Mouse (Mus musculus) thymus, postnatal 36 days (tissue): Measurements from ENCODE around the gene Ebf4.

Experiments used
- DNase-seq, 2 experiments: peaks; one replicate each; pipeline ENCODE4 v3.0.0; 2022; ENCODE audit warnings: mixed read lengths in 2 of 2

The Ebf4 gene

DNA sequence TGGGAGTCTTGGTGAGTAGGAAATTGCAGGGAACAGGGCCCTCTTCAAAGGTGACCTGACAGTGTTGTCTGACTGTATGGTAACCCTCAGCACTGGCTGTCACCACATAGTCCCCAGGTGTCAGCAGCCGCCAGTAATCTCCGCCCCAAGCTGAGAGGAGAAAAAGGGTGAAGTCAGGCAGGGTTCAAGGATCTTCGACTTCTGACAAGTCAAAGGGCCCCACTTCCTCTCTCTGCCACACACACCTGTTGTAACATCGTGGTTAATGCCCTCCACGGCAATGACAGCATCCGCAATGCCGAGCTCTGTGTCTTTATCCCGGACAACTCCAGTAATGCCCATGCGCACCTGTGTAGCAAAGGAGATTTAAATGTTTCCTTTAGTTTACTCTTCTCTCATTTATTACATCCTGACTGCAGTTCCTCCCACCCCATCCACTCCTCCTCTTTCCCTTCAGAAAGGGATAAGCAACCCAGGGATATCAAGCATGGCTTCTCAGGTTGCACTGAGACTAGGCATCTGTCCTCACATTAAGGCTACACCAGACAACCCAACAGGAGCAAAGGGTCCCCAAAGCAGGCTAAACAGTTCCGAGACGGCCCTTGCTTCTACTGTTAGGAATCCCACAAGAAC lies 96.1 kb downstream of the Ebf4 start:
- DNase-seq: peak; percentile 63 to 82

GRCm38 (mm10) chr2:130392836-130393235 lies 97.9 kb downstream of the Ebf4 start:
- DNase-seq: no peak

GRCm38 (mm10) chr2:130395696-130396095 lies 100.7 kb downstream of the Ebf4 start:
- no peak for DNase-seq

DNA sequence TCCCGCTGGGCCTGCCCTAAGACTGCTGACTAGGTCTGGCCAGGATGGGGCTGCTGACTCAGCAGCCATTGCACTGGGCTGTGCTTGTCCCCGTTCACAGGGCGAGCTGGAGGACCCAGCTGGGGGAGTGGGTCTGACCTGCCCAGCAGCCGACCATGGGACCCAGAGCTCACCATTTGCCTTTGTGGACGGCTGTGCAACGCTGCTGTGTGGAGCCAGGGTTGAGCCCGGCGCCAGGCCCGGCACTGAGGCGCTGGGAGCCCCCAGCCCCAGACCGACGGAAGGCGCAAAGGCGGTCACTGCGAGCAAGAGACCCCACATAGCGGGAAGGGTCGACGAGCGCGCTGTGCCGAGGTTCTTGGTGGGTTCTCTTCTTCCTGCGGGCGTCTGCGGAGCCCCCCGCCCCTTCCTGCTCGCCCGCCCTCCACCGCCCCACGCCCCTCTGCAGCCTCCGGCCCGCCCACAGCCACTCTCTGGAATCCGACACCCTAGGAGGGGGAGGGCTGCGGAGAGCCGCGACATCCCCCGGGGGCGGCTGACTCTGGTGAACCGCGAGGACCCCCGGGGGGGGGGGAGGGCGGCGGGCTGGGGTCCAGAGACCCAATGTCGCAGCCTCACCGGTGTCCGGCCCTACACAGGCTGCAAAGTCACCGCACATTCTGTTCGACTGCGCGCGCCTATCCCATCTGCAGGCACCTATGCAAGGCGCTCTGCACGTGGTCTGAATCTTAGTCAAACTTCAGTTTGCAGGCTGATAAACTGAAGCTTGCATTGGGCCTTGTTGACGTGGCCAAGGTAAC lies 102.4 kb downstream of the Ebf4 start, which contains the start of gene Cpxm1:
TSS of gene Cpxm1 (minus strand) at position 389 of the 800 bp plus-strand sequence.
- DNase-seq: peak in 1 of 2 experiments; percentile 35

DNA sequence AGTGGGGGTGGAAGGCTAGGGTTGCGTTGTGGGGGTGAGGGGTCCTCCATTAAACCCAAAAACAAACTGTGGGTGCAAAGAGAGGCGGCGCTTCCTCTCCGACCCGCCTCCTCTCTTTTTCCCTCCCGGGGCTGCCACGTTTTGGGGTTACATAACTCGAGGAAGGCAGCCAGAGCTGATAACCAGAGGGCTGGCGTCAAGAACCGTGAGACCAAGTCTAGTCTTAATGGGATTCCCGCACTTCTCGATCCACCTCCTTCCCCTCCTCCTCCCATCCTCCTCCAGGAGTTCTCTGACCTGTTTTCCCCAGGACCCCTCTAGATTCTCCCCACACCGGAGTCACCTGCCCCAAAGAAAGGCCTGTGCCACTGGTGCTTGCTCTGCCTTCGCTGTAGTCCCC lies 103.1 kb downstream of the Ebf4 start:
- no peak for DNase-seq

DNA sequence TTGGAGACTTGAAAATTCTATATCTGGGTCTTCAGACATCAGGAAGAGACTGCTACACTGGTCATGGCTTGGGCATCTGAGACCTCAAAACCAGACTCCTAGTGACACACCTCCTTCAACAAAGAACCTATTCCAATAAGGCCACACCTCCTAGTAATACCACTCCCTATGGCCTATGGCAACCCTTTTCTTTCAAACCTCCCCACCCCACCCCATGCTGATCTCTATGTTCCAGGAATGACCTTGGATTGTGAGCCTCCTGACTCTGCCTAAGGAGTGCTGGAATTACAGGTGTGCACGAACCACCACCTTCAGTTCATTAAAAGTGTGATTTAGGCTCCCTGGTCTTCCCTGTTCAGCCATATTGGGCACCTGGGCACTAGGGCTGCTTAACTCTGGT lies 105.1 kb downstream of the Ebf4 start:
- DNase-seq: no peak

DNA sequence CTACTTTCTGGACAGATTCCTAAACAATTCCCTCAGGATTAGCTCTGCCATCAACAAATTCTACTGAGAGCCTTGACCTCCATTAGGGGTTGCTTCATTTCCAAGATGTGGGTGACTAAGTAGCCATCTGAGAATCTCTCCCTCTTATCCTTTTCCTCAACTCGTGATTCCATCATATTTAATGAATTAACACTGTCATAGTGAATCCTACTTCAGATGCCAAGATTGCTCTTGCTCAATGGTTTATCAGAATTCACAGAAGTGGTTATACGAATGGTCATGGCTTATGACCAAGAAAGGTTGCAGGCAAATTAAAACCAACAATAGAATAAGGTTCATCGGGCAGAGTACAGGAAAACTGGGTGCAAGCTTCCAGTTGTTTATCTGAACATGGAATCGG lies 106.9 kb downstream of the Ebf4 start:
- no peak for DNase-seq

- no peak for DNase-seq
These were observed 110.0 kb downstream of the Ebf4 start, which contains the start of the genes Gm28372 and 1700020A23Rik for GRCm38 (mm10) chr2:130404939-130405338. Gm28372 (plus strand) TSS chr2:130405239. 1700020A23Rik (plus strand) TSS chr2:130405259.

DNA sequence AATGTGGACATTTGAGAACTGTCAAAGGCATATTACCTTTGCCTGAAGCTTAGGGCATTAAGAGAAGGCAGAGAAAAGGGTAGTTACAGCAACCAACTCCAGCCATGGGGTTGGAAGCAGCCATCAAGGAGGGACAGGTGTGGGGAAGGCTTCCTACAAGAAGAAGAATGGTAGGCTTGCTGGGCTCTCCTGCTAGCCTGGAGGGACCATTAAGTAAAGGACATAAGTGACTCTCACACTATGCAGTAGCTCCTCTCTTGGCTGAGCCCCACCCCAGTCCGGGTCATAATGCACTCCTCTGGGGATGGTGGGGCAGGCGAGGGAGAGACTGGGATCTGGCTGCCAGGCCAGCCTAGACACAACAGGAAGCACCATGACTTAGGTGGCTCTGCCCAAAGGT lies 111.2 kb downstream of the Ebf4 start, which contains the start of gene Tmem239:
TSS of gene Tmem239 (plus strand) at position 301 of the 400 bp plus-strand sequence.
- DNase-seq: no peak

- no peak for DNase-seq
These were observed 113.2 kb downstream of the Ebf4 start for GRCm38 (mm10) chr2:130408194-130408593.

DNA sequence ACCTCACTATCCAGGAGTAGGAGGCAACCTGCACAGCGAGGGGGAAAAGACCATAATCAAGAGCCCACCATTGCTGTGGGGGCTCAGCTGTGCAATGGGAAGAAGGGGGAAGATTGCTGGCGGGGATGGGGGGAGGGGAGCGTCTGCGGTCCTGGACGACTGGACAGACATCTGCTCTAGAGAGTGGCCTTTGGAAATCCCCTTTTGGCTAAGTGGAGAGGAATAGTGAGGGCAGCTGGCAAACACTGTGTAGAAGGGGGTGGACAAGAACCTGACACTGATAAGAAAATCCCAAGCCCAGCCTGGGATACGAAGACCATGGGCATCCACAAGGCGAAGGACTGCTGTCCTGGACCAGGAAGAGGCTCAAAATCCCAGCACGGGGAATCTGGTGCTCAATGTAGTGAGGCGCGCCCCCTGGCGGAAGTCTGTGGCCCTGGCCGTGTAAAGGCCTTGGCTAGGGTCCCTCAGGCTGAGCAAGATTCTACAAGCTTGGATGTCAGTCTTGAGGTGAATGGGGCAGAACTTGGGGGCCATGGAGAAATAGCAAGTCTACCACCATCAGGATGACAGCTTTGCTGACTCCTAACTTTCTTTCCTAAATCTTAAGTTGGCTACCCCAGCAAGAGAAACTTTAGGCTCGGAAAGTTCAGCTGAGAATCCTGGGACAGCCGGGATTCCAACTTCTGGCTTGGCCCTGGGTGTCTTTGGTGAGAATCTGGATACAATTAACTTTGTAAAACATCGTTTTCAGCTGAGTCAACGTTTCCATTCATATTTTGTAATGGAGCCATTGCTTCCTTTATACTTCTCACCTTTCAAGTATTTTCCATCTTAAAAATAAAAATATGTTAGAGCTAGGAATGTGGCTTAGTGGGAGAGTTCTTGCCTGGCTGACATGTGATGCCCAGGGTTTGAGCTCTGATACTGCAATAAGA lies 116.9 kb downstream of the Ebf4 start:
- DNase-seq: peak; percentile 69 to 75

DNA sequence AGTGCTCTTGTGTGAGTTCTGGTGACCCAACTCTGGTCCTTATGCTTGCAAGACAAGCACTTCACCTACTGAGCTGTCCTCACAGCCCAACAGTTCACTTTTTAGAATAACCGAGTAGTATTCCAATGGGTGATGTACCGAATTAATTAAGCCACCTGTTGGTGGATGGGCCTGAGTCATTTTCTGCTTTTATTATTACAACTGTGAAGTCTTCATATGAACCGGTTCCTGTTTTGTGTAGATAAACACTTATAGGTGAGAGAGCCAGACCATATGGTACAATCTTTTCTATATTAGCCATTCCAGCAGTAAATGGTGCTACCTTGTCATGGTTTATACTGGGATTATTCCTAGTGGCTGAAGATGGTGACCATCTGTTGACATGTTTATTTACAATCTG lies 117.8 kb downstream of the Ebf4 start:
- DNase-seq: no peak

DNA sequence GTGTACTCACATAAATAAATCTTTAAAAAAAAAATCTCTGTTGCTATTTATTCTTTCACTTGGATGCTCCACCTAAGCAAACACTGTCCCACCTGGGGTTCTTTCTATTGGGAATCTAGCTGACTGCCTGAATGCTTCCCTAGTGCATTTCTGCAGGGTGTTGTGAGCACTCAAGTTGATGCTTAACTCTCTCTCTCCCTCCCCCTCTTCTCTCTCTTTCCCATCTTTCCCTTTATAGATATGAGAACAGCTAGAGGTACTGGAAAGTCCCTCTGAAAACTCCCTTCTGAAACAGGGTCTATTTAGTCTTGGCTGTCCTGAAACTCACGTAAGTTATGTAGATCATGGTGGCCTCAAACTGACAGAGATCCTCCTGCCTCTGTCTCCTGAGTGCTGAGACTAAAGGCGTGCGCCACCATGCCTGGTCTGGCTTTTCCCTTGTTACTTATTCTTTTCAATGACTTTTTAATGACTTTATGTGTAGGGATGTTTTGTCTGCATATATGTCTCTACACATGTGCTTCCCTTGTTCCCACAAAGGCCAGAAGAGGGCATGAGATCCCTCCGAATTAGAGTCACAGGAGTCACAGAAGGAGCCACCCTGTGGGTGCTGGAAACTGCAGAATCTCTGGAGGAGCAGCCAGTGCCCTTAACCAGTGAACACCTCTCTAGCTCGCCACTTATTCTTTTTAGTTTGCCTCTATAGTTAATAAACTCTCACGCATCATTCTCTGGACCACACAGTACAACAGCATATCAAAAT lies 119.3 kb downstream of the Ebf4 start:
- DNase-seq: peak in 1 of 2 experiments; percentile 23
